Mouse (Mus musculus) stomach, postnatal 0 days (tissue): ENCODE measurements around the gene Rtn1.

Experiments used
- CTCF ChIP-seq: IDR thresholded peaks from 2 replicates; pipeline ENCODE4 v1.5.1; 2016; ENCODE audit warnings: antibody characterized with exemption, low read depth, mild to moderate bottlenecking, moderate library complexity
- EP300 ChIP-seq: optimal IDR thresholded peaks from 2 replicates; pipeline ENCODE3; 2016; ENCODE audit warnings: antibody characterized with exemption

GRCm38 (mm10) chr12:72376309-72376708 lies 32.5 kb downstream of the Rtn1 start:
- TF ChIP-seq CTCF: no peak
- no peak for TF ChIP-seq EP300
